Mouse (Mus musculus) ES-Bruce4 (cell line): Measurements from ENCODE around the gene Best2. TPM values are rescaled to one million over a fixed set of nuclear protein-coding genes. Genes with fewer than 3 reads are reported as not detected.

ENCODE experiments used
- H3K27ac ChIP-seq: 2 replicates; pipeline ENCODE4 v1.5.1; 2012; ENCODE audit warnings: low read length, inconsistent platforms; ENCODE audit not compliant: insufficient read depth
- H3K27me3 ChIP-seq: 2 replicates; pipeline ENCODE4 v1.6.1; 2012; ENCODE audit warnings: mild to moderate bottlenecking, low read length, inconsistent platforms; ENCODE audit not compliant: control insufficient read depth, poor library complexity, insufficient read depth, severe bottlenecking
- H3K36me3 ChIP-seq: 2 replicates; pipeline ENCODE4 v1.6.1; 2012; ENCODE audit warnings: inconsistent platforms, mild to moderate bottlenecking, low read length, moderate library complexity; ENCODE audit not compliant: control insufficient read depth, poor library complexity, insufficient read depth, severe bottlenecking
- H3K4me1 ChIP-seq: one replicate; pipeline ENCODE4 v1.8.1; 2011; ENCODE audit warnings: low read length; ENCODE audit not compliant: control insufficient read depth, insufficient read depth
- H3K4me3 ChIP-seq: 2 replicates; pipeline ENCODE4 v1.5.1; 2011; ENCODE audit warnings: low read depth, mild to moderate bottlenecking, low read length
- H3K9ac ChIP-seq: 2 replicates; pipeline ENCODE4 v1.6.1; 2012; ENCODE audit warnings: low read depth, mild to moderate bottlenecking, inconsistent platforms; ENCODE audit not compliant: poor library complexity, severe bottlenecking
- H3K9me3 ChIP-seq: replicated peaks from 2 replicates; pipeline ENCODE4 v1.6.1; 2012; ENCODE audit warnings: mild to moderate bottlenecking, low read length, inconsistent platforms; ENCODE audit not compliant: control insufficient read depth, poor library complexity, insufficient read depth, severe bottlenecking
- CTCF ChIP-seq: IDR thresholded peaks from one replicate; pipeline ENCODE4 v1.8.1; 2011; ENCODE audit warnings: low read depth, low read length
- EP300 ChIP-seq: IDR thresholded peaks from 2 replicates; pipeline ENCODE4 v1.6.1; 2011; ENCODE audit warnings: low read depth, low read length; ENCODE audit not compliant: insufficient read depth
- POLR2A ChIP-seq: IDR thresholded peaks from one replicate; pipeline ENCODE4 v1.8.1; 2011; ENCODE audit warnings: low read length; ENCODE audit not compliant: insufficient read depth
- polyA plus RNA-seq: library from polyadenylated mRNA; stranded (reverse); fragments of >200 nt; gene quantifications from 2 replicates; pipeline ENCODE4 v1.2.4, GENCODE M21; 2011; ENCODE audit warnings: low read depth; ENCODE audit not compliant: missing spikeins, insufficient read depth, insufficient read length

The Best2 gene
- polyA plus RNA-seq, 1 experiment: 1.2 TPM

GRCm38 (mm10) chr8:85033867-85034266, 19.5 kb upstream of the Best2 start:
- Histone ChIP-seq H3K27ac (peak overlapping the region; percentile 84), H3K9me3 (no peaks in the 10 kb centered on the region), H3K27me3 (no peaks in the 10 kb centered on the region), H3K9ac (peak overlapping the region; percentile 99), H3K36me3 (peaks cover 37% of the 10 kb centered on the region), H3K4me3 (peak overlapping the region; percentile 52; the same call in 1 of the 2 replicates), H3K4me1 (no peaks in the 10 kb centered on the region)
- TF ChIP-seq EP300 (no peak), POLR2A (no peak), CTCF (no peak)

DNA sequence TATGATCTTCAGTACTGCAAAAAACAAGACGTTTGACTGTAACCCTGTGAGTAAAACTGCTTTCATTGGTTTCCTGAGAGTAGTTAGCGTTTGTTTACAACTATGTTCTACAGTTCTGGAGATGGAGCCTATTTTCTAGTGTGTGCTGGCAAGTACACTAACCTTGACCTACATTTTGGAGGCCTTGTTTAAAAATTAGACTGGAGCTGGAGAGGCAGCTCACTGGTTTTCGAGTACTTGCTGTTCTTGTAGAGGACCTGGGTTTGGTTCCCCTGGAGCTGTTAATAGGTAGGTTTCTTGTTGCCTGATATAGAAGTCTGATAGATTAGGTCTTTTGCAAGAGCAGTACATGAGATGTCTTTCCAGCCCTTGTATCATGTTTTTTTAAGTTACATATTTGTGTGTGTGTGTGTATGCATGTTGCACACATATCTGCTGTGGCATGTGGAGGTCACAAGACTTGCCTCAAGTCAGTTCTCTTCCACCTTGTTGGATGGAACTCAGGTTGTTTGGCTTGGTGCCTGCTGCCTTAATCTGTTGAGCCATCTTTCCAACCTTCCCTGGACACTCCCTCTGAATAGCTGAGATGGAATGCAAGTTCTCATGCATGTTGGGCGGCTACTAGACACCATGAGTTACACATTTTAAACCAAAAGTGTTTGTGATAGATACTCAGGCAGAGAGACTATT, 18.4 kb upstream of the Best2 start:
- Histone ChIP-seq H3K27ac (peak overlapping the region; percentile 42; the same call in 1 of the 2 replicates), H3K4me3 (no peak overlapping the region), H3K27me3 (no peaks in the 10 kb centered on the region), H3K4me1 (no peaks in the 10 kb centered on the region), H3K9me3 (no peaks in the 10 kb centered on the region), H3K9ac (no peak overlapping the region), H3K36me3 (peaks cover 42% of the 10 kb centered on the region)
- TF ChIP-seq POLR2A (no peak), CTCF (no peak), EP300 (no peak)

- H3K9me3 ChIP-seq: no peaks in the 10 kb centered on the region
- TF ChIP-seq EP300 (no peak), POLR2A (no peak), CTCF (no peak)
- no peaks in the 10 kb centered on the region for H3K4me1 ChIP-seq
- no peak overlapping the region for H3K27ac ChIP-seq
- H3K27me3 ChIP-seq: no peaks in the 10 kb centered on the region
- peak overlapping the region; percentile 99 for H3K9ac ChIP-seq
- H3K4me3 ChIP-seq: no peak overlapping the region
- peaks cover 42% of the 10 kb centered on the region for H3K36me3 ChIP-seq
These were observed 14.9 kb upstream of the Best2 start for GRCm38 (mm10) chr8:85029271-85029670.

GRCm38 (mm10) chr8:85027922-85028321, 13.6 kb upstream of the Best2 start:
- Histone ChIP-seq H3K4me3 (no peak overlapping the region; the same call in 1 of the 2 replicates), H3K9ac (peak overlapping the region; percentile 99), H3K4me1 (no peaks in the 10 kb centered on the region), H3K27ac (no peak overlapping the region), H3K27me3 (no peaks in the 10 kb centered on the region), H3K9me3 (no peaks in the 10 kb centered on the region), H3K36me3 (peaks cover 54% of the 10 kb centered on the region)
- TF ChIP-seq POLR2A (no peak), CTCF (no peak)

- Histone ChIP-seq H3K36me3 (peaks cover 55% of the 10 kb centered on the region), H3K4me1 (no peaks in the 10 kb centered on the region)
These were observed 13.2 kb upstream of the Best2 start for GRCm38 (mm10) chr8:85027516-85027855.

More at GRCm38 (mm10) chr8:85027516-85027855, 13.2 kb upstream of the Best2 start:
- H3K27me3 ChIP-seq: no peaks in the 10 kb centered on the region
- H3K9ac ChIP-seq: peak overlapping the region; percentile 99
- no peaks in the 10 kb centered on the region for H3K9me3 ChIP-seq
- H3K27ac ChIP-seq: 0 out of 2 replicates have a peak overlapping the region, but pooled peaks have one; percentile 29
- H3K4me3 ChIP-seq: peak overlapping the region; percentile 95
- TF ChIP-seq CTCF (no peak), POLR2A (no peak), EP300 (no peak)
